Mouse (Mus musculus) midbrain, embryonic 15.5 days (tissue): ENCODE measurements around the gene Brms1. TPM values are rescaled to one million over a fixed set of nuclear protein-coding genes. Genes with fewer than 3 reads are reported as not detected.
"Not testable (repeated sequence)": the region's sequence is repeated elsewhere in the genome, so short reads cannot be mapped to it uniquely, and the experiment has no call there.

Experiments
- ATAC-seq: fragments of 200-750 bp; cut with Nextera tagmentation; replicated peaks from 2 replicates; pipeline ENCODE4 v1.8.0; 2017; ENCODE audit warnings: moderate TSS enrichment
- H3K27ac ChIP-seq: fragments of 300-500 bp; sonication (generic); 2 replicates; pipeline ENCODE4 v1.5.1; 2015; ENCODE audit warnings: mild to moderate bottlenecking, inconsistent platforms
- H3K27me3 ChIP-seq: fragments of 300-500 bp; sonication (generic); replicated peaks from 2 replicates; pipeline ENCODE4 v1.6.1; 2015; ENCODE audit warnings: inconsistent platforms
- H3K36me3 ChIP-seq: fragments of 300-500 bp; sonication (generic); replicated peaks from 2 replicates; pipeline ENCODE4 v1.6.1; 2015; ENCODE audit warnings: inconsistent platforms
- H3K4me1 ChIP-seq: fragments of 300-500 bp; sonication (generic); 2 replicates; pipeline ENCODE4 v1.6.1; 2015; ENCODE audit warnings: inconsistent platforms
- H3K4me2 ChIP-seq: fragments of 300-500 bp; sonication (generic); 2 replicates; pipeline ENCODE4 v1.6.1; 2015; ENCODE audit warnings: inconsistent platforms, mild to moderate bottlenecking, moderate library complexity
- H3K4me3 ChIP-seq: fragments of 300-500 bp; sonication (generic); 2 replicates; pipeline ENCODE4 v1.5.1; 2015; ENCODE audit warnings: mild to moderate bottlenecking, inconsistent platforms
- H3K9ac ChIP-seq: fragments of 300-500 bp; sonication (generic); 2 replicates; pipeline ENCODE4 v1.6.1; 2015; ENCODE audit warnings: mild to moderate bottlenecking, inconsistent platforms
- H3K9me3 ChIP-seq: fragments of 300-500 bp; sonication (generic); 2 replicates; pipeline ENCODE4 v1.6.1; 2016; ENCODE audit warnings: inconsistent platforms
- WGBS: fragments of 180-500 bp; shearing (Covaris S2); methylation state at CpG from one replicate; pipeline ENCODE4 v1.1.7; 2015; ENCODE audit warnings: mixed read lengths; 5-methylcytosine and 5-hydroxymethylcytosine counted together
- polyA plus RNA-seq: library from polyadenylated mRNA; unstranded; fragments of >200 nt; fragmentation: Nextera tagmentation; extraction: Ambion mirVana; gene quantifications from 2 replicates; pipeline ENCODE4 v1.2.1, GENCODE M21; 2015

Gene Brms1
- polyA plus RNA-seq, 1 experiment from 2014 or later = 40.0 TPM

DNA sequence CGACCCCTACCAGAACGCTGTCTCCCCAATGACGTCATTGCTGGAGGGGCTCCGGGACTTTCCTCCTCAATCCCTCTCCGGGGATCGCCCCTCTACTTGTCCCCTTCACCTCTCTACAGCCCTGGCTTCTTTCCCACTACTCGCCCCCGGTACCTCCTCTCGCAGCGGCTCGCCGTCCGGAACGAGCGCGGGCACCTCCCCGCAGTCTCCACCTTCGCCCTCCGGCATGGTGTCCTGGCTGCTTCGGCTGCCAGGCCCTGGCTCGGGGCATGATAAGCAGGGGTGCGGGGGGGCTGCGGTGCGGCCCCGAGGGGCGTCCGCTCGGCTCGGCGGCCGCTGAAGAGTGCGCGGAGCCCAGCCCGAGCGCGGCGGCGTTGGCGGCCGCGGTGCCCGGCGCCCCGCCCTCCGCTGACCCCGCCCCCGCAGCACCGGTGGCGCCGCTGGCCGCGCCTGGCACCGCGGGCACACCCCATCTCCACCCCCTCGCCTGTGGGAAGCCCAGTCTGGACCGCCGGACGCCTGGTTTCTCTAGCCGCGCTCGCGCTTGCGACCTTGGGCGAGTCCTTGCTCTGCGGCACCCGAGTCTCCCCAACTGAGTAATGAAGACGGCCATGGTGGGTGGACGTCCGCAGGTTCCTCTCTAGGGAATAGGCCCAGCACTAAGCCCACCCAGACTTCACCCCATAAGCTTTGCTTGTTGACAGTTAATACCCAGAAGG, 44.1 kb downstream of the Brms1 start, which contains the start of gene Tmem151a:
TSS of gene Tmem151a (minus strand) at position 387 of the 719 bp plus-strand sequence.
- no peaks in the 10 kb centered on the region for H3K9me3 ChIP-seq
- peaks cover 37% of the 10 kb centered on the region for H3K4me1 ChIP-seq
- H3K4me3 ChIP-seq = peak within 1 kb of the TSS; percentile 68
- no peak within 1 kb of the TSS for H3K27ac ChIP-seq
- H3K27me3 ChIP-seq = peaks cover 59% of the 10 kb centered on the region
- H3K4me2 ChIP-seq = peak within 1 kb of the TSS; percentile 82
- peak within 1 kb of the TSS; percentile 69 for H3K9ac ChIP-seq
- H3K36me3 ChIP-seq = 0 out of 2 replicates have a peak, but pooled peaks cover 3% of the 10 kb centered on the region
- under 1% methylated on average over 69 of the region's 69 CpGs for WGBS
- no peak for ATAC-seq

GRCm38 (mm10) chr19:5086533-5086932, 45.4 kb downstream of the Brms1 start:
- peaks cover 46% of the 10 kb centered on the region for H3K27me3 ChIP-seq
- WGBS = 56% methylated on average over 4 of the region's 4 CpGs
- not testable (repeated sequence) for H3K27ac ChIP-seq, H3K9me3 ChIP-seq, H3K36me3 ChIP-seq, H3K9ac ChIP-seq, H3K4me3 ChIP-seq, H3K4me2 ChIP-seq, ATAC-seq
- peaks cover 37% of the 10 kb centered on the region for H3K4me1 ChIP-seq

DNA sequence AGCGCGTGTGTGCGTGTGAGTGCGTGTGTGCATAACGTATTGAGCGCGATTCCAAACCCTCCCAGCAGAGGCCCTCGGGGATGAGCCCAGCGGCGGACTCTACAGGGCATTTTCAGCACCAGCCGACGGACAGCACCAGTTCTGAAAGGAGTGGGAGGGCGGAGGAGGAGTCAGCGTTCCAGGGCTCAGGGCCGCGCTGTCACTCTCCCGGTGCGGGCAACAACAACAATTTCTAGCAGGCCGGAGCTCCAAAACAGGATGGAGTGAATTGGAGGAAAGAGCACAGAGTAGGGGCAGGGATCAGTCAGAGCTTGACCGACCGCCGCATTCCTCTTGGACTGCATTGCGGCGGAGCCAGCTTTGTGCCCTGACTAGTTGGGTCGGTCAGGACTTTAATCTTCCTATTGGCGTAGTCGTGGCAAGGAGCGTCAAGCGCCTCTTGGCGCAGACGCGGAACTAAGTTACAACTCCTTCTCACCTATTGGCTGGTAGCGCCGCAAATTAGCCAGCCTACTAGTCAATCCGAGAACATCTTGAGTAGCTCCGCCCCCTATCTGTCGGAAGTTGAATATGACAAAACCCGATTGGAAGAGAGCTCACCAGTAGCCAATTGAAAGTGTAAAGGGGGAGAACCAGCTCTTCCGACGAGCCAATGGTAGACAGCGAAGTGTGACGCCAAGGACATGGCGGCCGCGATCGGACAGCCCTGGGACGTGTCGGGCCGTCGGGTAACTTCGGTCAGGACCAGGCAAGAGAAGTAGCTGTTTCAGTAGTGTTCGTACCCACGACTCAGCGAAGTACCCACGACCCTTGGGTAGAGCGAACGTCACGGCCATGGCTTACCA, 47.0 kb downstream of the Brms1 start, which contains the start of gene Yif1a:
TSS of gene Yif1a (plus strand) at position 655 of the 845 bp plus-strand sequence.
- peaks cover 14% of the 10 kb centered on the region for H3K36me3 ChIP-seq
- H3K4me1 ChIP-seq = peaks cover 43% of the 10 kb centered on the region
- H3K27ac ChIP-seq = peak within 1 kb of the TSS; percentile 86
- H3K9me3 ChIP-seq = no peaks in the 10 kb centered on the region
- WGBS = under 1% methylated on average over 58 of the region's 58 CpGs
- peak within 1 kb of the TSS; percentile 54 for H3K9ac ChIP-seq
- ATAC-seq = peak; percentile 94
- peak within 1 kb of the TSS; percentile 77 for H3K4me2 ChIP-seq
- H3K4me3 ChIP-seq = peak within 1 kb of the TSS; percentile 71
- peaks cover 31% of the 10 kb centered on the region for H3K27me3 ChIP-seq

- H3K27ac ChIP-seq = no peak overlapping the region
Observed at GRCm38 (mm10) chr19:5089324-5089723, 48.2 kb downstream of the Brms1 start.

DNA sequence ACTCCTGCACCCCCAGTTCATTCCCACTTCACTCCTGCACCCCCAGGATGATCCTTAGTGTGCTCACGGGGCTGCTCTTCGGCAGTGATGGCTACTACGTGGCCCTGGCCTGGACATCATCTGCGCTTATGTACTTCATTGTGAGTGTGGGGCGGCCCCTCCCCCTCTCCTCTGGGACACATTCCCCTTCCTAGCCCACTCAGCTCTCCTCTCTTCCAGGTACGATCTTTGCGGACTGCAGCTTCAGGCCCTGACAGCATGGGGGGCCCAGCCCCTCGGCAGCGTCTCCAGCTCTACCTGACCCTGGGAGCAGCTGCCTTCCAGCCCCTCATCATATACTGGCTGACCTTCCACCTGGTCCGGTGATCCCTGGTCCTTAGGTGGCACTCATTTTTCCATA, 50.9 kb downstream of the Brms1 start:
- no peak overlapping the region for H3K4me3 ChIP-seq
- no peaks in the 10 kb centered on the region for H3K27me3 ChIP-seq
- 0 out of 2 replicates have a peak overlapping the region, but pooled peaks have one; percentile 26 for H3K27ac ChIP-seq
- no peak overlapping the region for H3K4me2 ChIP-seq
- H3K36me3 ChIP-seq = peaks cover 14% of the 10 kb centered on the region
- H3K9me3 ChIP-seq = no peaks in the 10 kb centered on the region
- H3K4me1 ChIP-seq = peaks cover 64% of the 10 kb centered on the region
- no peak for ATAC-seq
- 87% methylated on average over 10 of the region's 10 CpGs for WGBS
- no peak overlapping the region for H3K9ac ChIP-seq

More at GRCm38 (mm10) chr19:5089324-5089723, 48.2 kb downstream of the Brms1 start:
- H3K27me3 ChIP-seq = peaks cover 18% of the 10 kb centered on the region
- peak overlapping the region; percentile 65 for H3K4me2 ChIP-seq
- WGBS = 87% methylated on average over 4 of the region's 4 CpGs
- H3K9ac ChIP-seq = peak overlapping the region; percentile 54
- H3K9me3 ChIP-seq = no peaks in the 10 kb centered on the region
- H3K36me3 ChIP-seq = peaks cover 14% of the 10 kb centered on the region
- no peak for ATAC-seq
- H3K4me1 ChIP-seq = peaks cover 51% of the 10 kb centered on the region
- peak overlapping the region; percentile 71 for H3K4me3 ChIP-seq

DNA sequence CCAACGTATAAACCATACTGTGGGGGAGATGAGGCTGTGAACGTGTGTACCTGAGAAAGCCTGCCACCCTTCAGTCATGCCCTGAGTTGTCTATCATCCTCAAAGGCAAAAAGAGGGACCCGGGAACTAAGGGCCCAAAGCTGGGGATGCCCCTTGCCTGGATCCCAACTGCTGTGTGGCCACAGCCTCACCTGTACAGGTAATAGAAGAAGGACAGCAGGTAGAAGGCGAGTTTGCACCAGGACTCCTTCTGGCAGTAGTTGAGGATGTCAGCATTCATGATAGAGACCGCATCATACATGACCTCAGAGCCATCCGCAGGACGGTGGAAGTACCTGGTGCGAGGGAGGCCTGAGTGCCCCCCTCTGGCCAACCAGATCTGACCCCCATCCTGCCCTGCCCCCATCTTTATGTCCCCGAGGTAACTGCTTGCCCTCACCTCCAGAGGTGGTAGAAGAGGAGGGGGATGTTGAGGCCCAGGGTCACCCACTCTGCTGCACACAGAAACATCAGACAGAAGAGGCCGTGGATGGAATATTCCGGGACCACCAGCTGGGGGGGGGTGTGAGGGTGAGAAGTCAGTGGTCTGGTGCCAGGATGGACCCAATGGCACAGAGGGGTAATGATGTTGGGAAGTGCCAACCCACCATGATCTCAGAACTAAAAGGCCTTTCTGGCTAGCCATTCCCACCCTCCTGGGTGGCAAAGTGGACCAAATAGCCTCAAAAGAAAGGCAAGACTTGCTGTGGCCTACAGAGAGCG, 52.5 kb downstream of the Brms1 start:
- Histone ChIP-seq H3K4me1 (peaks cover 62% of the 10 kb centered on the region), H3K4me3 (peak overlapping the region; percentile 96), H3K4me2 (peak overlapping the region; percentile 93), H3K27me3 (no peaks in the 10 kb centered on the region), H3K27ac (peak overlapping the region; percentile 99), H3K9me3 (no peaks in the 10 kb centered on the region), H3K36me3 (peaks cover 14% of the 10 kb centered on the region), H3K9ac (peak overlapping the region; percentile 30)
- ATAC-seq = no peak
- WGBS = 74% methylated on average over 12 of the region's 12 CpGs

- Histone ChIP-seq H3K27ac (peak overlapping the region; percentile 99), H3K4me1 (peaks cover 63% of the 10 kb centered on the region), H3K27me3 (no peaks in the 10 kb centered on the region), H3K9me3 (no peaks in the 10 kb centered on the region), H3K4me3 (peak overlapping the region; percentile 96), H3K36me3 (peaks cover 14% of the 10 kb centered on the region), H3K9ac (peak overlapping the region; percentile 100), H3K4me2 (peak overlapping the region; percentile 93)
- under 1% methylated on average over 21 of the region's 21 CpGs for WGBS
- peak; percentile 68 for ATAC-seq
Observed at GRCm38 (mm10) chr19:5094243-5094632, 53.1 kb downstream of the Brms1 start.

GRCm38 (mm10) chr19:5094746-5095417, 53.7 kb downstream of the Brms1 start:
- Histone ChIP-seq H3K4me2 (peak overlapping the region; percentile 93), H3K27ac (peak overlapping the region; percentile 99), H3K36me3 (peaks cover 16% of the 10 kb centered on the region), H3K4me1 (peaks cover 64% of the 10 kb centered on the region), H3K27me3 (no peaks in the 10 kb centered on the region), H3K9me3 (no peaks in the 10 kb centered on the region), H3K9ac (peak overlapping the region; percentile 100), H3K4me3 (peak overlapping the region; percentile 96)
- ATAC-seq = peak; percentile 1; the same call in 1 of the 2 replicates
- 26% methylated on average over 11 of the region's 11 CpGs for WGBS

DNA sequence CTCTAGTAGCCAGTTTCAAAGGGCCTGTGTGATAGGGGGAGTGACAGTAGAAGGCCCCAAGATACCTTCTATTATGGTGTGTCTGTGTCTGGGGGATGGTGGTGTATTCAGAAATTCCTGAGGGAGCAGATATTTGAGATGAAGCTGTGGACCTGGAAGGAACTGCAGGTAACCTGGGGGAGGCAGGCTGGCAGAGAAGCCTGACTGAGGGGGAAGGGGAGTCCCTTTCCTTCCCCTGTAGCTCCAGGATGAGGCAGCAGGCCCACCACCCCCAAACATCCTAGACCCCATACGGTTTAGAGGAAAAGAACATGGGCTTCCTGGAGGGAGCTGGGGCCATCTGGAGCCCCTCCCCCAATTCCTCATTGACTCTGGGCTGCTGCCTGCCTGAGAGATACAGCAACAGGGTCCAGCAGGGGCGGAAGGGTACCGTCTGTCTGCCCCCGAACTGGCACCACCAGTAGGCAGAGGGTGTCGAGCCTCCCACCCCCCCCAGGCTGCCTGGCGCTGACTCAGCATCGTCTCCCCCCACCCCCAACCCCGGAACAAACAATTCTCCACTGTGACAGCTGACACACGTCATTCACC, 54.8 kb downstream of the Brms1 start:
- H3K4me1 ChIP-seq = peaks cover 66% of the 10 kb centered on the region
- no peaks in the 10 kb centered on the region for H3K9me3 ChIP-seq
- H3K27ac ChIP-seq = peak overlapping the region; percentile 99
- H3K4me3 ChIP-seq = peak overlapping the region; percentile 96
- no peak for ATAC-seq
- no peaks in the 10 kb centered on the region for H3K27me3 ChIP-seq
- H3K36me3 ChIP-seq = peaks cover 18% of the 10 kb centered on the region
- peak overlapping the region; percentile 100 for H3K9ac ChIP-seq
- peak overlapping the region; percentile 93 for H3K4me2 ChIP-seq
- WGBS = 11% methylated on average over 9 of the region's 9 CpGs

GRCm38 (mm10) chr19:5097521-5098362, 56.6 kb downstream of the Brms1 start:
- peak overlapping the region; percentile 96 for H3K4me3 ChIP-seq
- H3K4me2 ChIP-seq = peak overlapping the region; percentile 93
- H3K9ac ChIP-seq = peak overlapping the region; percentile 100
- H3K27ac ChIP-seq = peak overlapping the region; percentile 99
- peak; percentile 22 for ATAC-seq
- no peaks in the 10 kb centered on the region for H3K27me3 ChIP-seq
- H3K9me3 ChIP-seq = no peaks in the 10 kb centered on the region
- H3K36me3 ChIP-seq = peaks cover 12% of the 10 kb centered on the region; the same call in 1 of the 2 replicates
- WGBS = 2% methylated on average over 31 of the region's 31 CpGs
- H3K4me1 ChIP-seq = peaks cover 63% of the 10 kb centered on the region
